Comparison of ENCODE assay signal across 11 mouse cellular contexts in genomic region chr5:117979082-117979481, GRCm38 (mm10). TPM values are rescaled to one million over a fixed set of nuclear protein-coding genes. Genes with fewer than 3 reads are reported as not detected.
DNase-seq lines count a peak whose midpoint lies in the region; ATAC-seq and TF ChIP-seq lines count a peak whose summit lies in the region.
"Had no signal": no experiment of that assay in that cellular context is flagged by ENCODE, and none has a peak within 500 bp of the region (broad histone marks: within the 10 kb centered on the region; RNA-seq: fewer than 3 reads in every experiment).

No protein-coding gene starts in this region.

- intact Hi-C loops in left cerebral cortex, adult 2 months (cut with DNase I) = no loop called here

- no peak overlapping the region for H3K4me3 ChIP-seq in brown adipose tissue, adult 24 weeks (ENCODE audit: insufficient read depth, low read depth, low read length)
- H3K4me3 ChIP-seq in hindbrain, embryonic 12.5 days = no peak overlapping the region
- H3K4me3 ChIP-seq in liver, postnatal 0 days (ENCODE audit: low read depth, low read length) = no peak overlapping the region
- H3K4me3 ChIP-seq in left cerebral cortex, adult 2 months = no peak overlapping the region
- H3K4me3 ChIP-seq: erythroblast, embryonic 14.5 days had no signal

- peak overlapping the region; percentile 78; the same call in 1 of the 2 replicates for H3K4me2 ChIP-seq in hindbrain, embryonic 12.5 days (replicated peaks)
- peak overlapping the region; percentile 96; the same call in 1 of the 2 replicates for H3K4me2 ChIP-seq in liver, postnatal 0 days (ENCODE audit: low read depth, low read length)

- WGBS in hindbrain, embryonic 12.5 days = 67% methylated on average over 5 of the region's 5 CpGs
- 62% methylated on average over 5 of the region's 5 CpGs for WGBS in liver, postnatal 0 days (ENCODE audit: insufficient replicate concordance)

- TF ChIP-seq CTCF in liver, postnatal 0 days (IDR thresholded peaks at IDR 0.05; ENCODE audit: low read depth) = no peak
- no peak for TF ChIP-seq CTCF in left cerebral cortex, adult 2 months (IDR thresholded peaks at IDR 0.05)

- 0 out of 2 replicates have a peak overlapping the region, but pooled peaks have one; percentile 8 for H3K9ac ChIP-seq in hindbrain, embryonic 12.5 days
- no peak overlapping the region for H3K9ac ChIP-seq in liver, postnatal 0 days (replicated peaks)

- no peaks in the 10 kb centered on the region for H3K27me3 ChIP-seq in hindbrain, embryonic 12.5 days
- no peaks in the 10 kb centered on the region for H3K27me3 ChIP-seq in liver, postnatal 0 days (ENCODE audit: insufficient read depth, low read length)

- ATAC-seq in hindbrain, embryonic 12.5 days (ENCODE audit: low FRiP score) = no peak
- ATAC-seq in liver, postnatal 0 days = peak; percentile 81
- ATAC-seq in megakaryocyte, adult 5-6 weeks (ENCODE audit: poor library complexity, severe bottlenecking) = no peak

- no peaks in the 10 kb centered on the region for H3K9me3 ChIP-seq in hindbrain, embryonic 12.5 days (replicated peaks)
- H3K9me3 ChIP-seq in liver, postnatal 0 days (ENCODE audit: low read length) = no peaks in the 10 kb centered on the region
- H3K9me3 ChIP-seq: G1E had no signal

- H3K4me1 ChIP-seq in brown adipose tissue, adult 24 weeks (ENCODE audit: control insufficient read depth, insufficient read depth, insufficient read length, low read length) = peaks cover 14% of the 10 kb centered on the region
- peaks cover 29% of the 10 kb centered on the region for H3K4me1 ChIP-seq in hindbrain, embryonic 12.5 days
- H3K4me1 ChIP-seq in liver, postnatal 0 days (ENCODE audit: insufficient read depth) = peaks cover 11% of the 10 kb centered on the region

- peak; percentile 36; the same call in 1 of the 2 replicates for TF ChIP-seq EP300 in liver, postnatal 0 days (IDR thresholded peaks at IDR 0.05; ENCODE audit: low read depth)

- H3K36me3 ChIP-seq in hindbrain, embryonic 12.5 days = peaks cover 46% of the 10 kb centered on the region
- H3K36me3 ChIP-seq in liver, postnatal 0 days (replicated peaks; ENCODE audit: insufficient read depth, low read length) = peaks cover 12% of the 10 kb centered on the region; the same call in 1 of the 2 replicates

- peak; percentile 26 for DNase-seq in kidney, adult 18-20 months
- no peak for DNase-seq in kidney, postnatal 25 days
- peak; percentile 57 for DNase-seq in liver, postnatal 0 days
- DNase-seq in frontal cortex, postnatal 14 days (ENCODE audit: low spot score in 2 of 2) = no peak
- no peak for DNase-seq in left cerebral cortex, adult 2 months (ENCODE audit: extremely low spot score in 1 of 2, low spot score in 2 of 2)

- peak overlapping the region; percentile 78 for H3K27ac ChIP-seq in brown adipose tissue, adult 24 weeks (replicated peaks; ENCODE audit: low read depth, low read length)
- no peak overlapping the region for H3K27ac ChIP-seq in hindbrain, embryonic 12.5 days
- H3K27ac ChIP-seq in liver, postnatal 0 days (ENCODE audit: low read depth) = peak overlapping the region; percentile 87
- H3K27ac ChIP-seq in left cerebral cortex, adult 2 months = no peak overlapping the region

RNA-seq across cellular contexts. Expression of gene Fbxo21, which starts 2.6 kb away (rescaled TPM):
- 37.9 and 55.5 TPM in 2 replicates for polyA plus RNA-seq in brown adipose tissue, adult 24 weeks (2012; ENCODE audit: insufficient read depth, insufficient read length, missing spikeins)
- polyA plus RNA-seq in hindbrain, embryonic 12.5 days (2016; fragmentation: Nextera tagmentation; extraction: Ambion mirVana) = 132 and 133 TPM in 2 replicates
- 29.9 and 33.0 TPM in 2 replicates for polyA plus RNA-seq in liver, postnatal 0 days (2015; fragmentation: Nextera tagmentation; extraction: Ambion mirVana)
- 2.0 and 3.1 TPM in 2 replicates for total RNA-seq in megakaryocyte, adult 5-6 weeks (2015)
- 4.2 and 4.8 TPM in 2 replicates for total RNA-seq in megakaryocyte, adult 5-6 weeks (2017)
- total RNA-seq in left cerebral cortex, adult 2 months (2021) = 100 to 1,000 TPM; 110 to 111 TPM

RNA-seq across cellular contexts. Expression of gene Tesc, which starts 48.5 kb away (rescaled TPM):
- polyA plus RNA-seq in brown adipose tissue, adult 24 weeks (2012; ENCODE audit: insufficient read depth, insufficient read length, missing spikeins) = 7.4 and 8.8 TPM in 2 replicates
- polyA plus RNA-seq in hindbrain, embryonic 12.5 days (2016; fragmentation: Nextera tagmentation; extraction: Ambion mirVana) = 0.53 and 0.56 TPM in 2 replicates
- 4.5 and 4.6 TPM in 2 replicates for polyA plus RNA-seq in liver, postnatal 0 days (2015; fragmentation: Nextera tagmentation; extraction: Ambion mirVana)
- 1.8 and 4.2 TPM in 2 replicates for total RNA-seq in megakaryocyte, adult 5-6 weeks (2015)
- total RNA-seq in megakaryocyte, adult 5-6 weeks (2017) = 2.2 and 2.4 TPM in 2 replicates
- 10 to 100 TPM; 82.0 to 87.3 TPM for total RNA-seq in left cerebral cortex, adult 2 months (2021)
- total RNA-seq: common myeloid progenitor, adult 5-6 weeks; G1E had no signal
- polyA plus RNA-seq: G1E had no signal

Comparison
In these comparisons a context has a peak if more than half of its experiments do, and no peak if none do; other contexts are left out.
1. DNase-seq: peak in kidney, adult 18-20 months (single experiment) and liver, postnatal 0 days (single experiment); none in kidney, postnatal 25 days (0 of 2), frontal cortex, postnatal 14 days (0 of 2) and left cerebral cortex, adult 2 months (0 of 2).
2. H3K27ac ChIP-seq: peak in brown adipose tissue, adult 24 weeks (single experiment) and liver, postnatal 0 days (single experiment); none in hindbrain, embryonic 12.5 days (single experiment) and left cerebral cortex, adult 2 months (single experiment).